Mouse (Mus musculus): ENCODE results near the gene Mtmr11.

DNA sequence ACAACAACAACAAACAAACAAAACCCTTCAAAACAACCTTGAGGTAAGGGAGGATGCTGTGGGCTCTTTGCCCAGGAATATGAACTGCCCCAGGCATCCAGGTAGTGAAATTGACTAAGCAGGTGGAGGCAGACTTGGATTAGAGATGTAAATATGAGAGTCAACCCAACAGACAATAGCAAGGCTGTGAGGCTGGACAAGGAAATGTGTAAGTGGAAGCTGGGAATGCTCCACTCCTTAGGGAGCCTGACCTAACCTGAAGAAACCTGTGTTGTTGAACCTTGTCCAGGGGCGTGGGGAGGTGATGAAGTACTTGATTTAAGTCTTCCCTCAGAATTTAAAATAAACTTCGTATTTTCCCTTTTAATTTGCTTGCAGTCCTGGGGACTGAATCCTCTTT, 17.1 kb downstream of the Mtmr11 start:
- TF ChIP-seq CTCF (IDR thresholded peaks at IDR 0.05; ENCODE audit: low read depth) (no peak), EP300 (IDR thresholded peaks at IDR 0.05; ENCODE audit: low read depth) (no peak)

Measured in heart, postnatal 0 days (tissue).